Mouse (Mus musculus): Measurements from ENCODE around the gene Apoc3.

Apoc3 gene

DNA sequence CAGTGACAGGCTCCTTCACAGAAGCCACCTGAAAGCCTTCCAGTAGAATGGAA, at the start of gene Apoc3:
Gene Apoc3 (minus strand): TSS at position 41 of the 53 bp plus-strand sequence.
- ChIA-PET POLR2A (interaction anchor here in 1 of 4 experiments (0.6 kb wide), 1 partner anchor 48 kb away, joined by 3 read pairs; the partner anchor contains the start of gene Bud13), CTCF (interaction anchor here in 2 of 4 experiments (0.7 kb wide), 2 partner anchors 247 to 886 kb away, joined by 3 to 9 read pairs; no protein-coding TSS in a partner anchor)

DNA sequence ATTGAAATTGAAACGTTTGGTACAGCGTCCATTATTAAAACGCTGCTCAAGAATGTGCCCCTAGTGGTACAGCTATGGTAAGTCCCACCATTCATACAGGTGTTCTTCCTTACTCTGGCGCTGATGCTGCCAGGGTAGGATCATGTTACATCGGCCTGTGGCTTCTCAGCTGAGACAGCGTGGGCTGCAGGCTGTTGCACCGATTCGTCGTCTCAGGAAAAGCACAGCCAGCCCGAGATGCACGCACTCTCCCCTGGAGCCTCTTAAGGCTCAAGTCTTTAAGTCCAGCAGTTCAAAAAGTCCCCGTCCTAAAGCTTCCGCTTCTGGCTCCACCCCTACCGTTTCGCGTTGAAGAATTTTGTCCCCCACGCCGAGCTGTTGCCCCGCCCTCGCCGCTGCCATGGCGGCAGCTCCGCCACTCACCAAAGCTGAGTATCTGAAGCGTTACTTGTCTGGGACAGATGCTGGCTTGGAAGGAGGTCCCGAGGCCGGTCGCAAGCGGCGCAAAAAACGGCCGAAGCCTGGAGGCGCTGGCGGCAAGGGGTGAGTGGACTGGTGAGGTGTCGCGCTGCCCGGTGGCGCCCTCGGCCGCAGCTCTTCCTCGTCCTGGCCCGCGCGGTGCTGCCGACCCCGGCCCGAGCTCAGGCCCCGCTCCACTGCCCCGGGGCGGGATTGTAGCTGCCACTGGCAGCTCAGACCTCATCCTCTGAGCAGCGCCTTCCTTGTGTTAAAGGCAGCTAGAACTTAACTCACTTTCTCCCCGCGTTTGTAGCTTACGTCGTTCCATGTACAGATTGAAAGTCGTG, 47.4 kb upstream of the Apoc3 start, which contains the start of gene Bud13:
Gene Bud13 (plus strand): TSS at position 378 of the 806 bp plus-strand sequence.
- ChIA-PET CTCF (interaction anchor here (0.5 to 3.7 kb wide), 41 partner anchors 8 to 436 kb away, joined by 3 to 41 read pairs (median 4); partner anchors contain the start of genes Zpr1 (in 2 of the 4), Pafah1b2 (in 1 of the 4), Pcsk7 (in 1 of the 4) and Rnf214 (in 1 of the 4)), POLR2A (interaction anchor here (0.5 to 4.0 kb wide), 46 partner anchors 9 to 933 kb away, joined by 3 to 36 read pairs (median 4); partner anchors contain the start of genes Zpr1 (in 4 of the 4), Pafah1b2 (in 2 of the 4), Sik3 (in 2 of the 4) and Apoc3 (in 1 of the 4))

DNA sequence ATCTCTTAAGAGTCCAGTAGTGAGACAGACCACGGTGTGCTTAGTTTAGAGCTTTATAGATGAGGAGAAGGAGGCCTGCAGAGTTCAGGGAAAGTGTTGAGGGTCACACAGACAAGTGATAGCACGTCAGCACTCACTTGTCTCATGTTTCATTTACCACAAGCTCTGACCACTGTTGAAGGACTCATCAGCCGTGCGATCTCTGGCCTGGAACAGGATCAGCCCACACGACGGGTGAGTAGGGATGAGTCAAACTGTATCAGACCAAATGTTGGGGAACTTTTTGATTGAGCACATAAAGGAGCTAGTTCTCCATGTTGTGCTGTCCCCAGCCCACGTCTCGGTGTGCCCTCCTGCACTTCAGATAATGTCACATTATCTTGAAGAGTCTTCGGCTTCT, 39.1 kb upstream of the Apoc3 start:
- ChIA-PET POLR2A (interaction anchor here in 3 of 4 experiments (0.6 to 3.6 kb wide), 3 partner anchors 8 to 85 kb away, joined by 10 to 36 read pairs (median 33); partner anchors contain the start of gene Bud13 (in 2 of the 3)), CTCF (interaction anchor here in 2 of 4 experiments (0.8 to 1.7 kb wide), 2 partner anchors 8 to 9 kb away, joined by 4 read pairs; partner anchors contain the start of gene Bud13 (in 2 of the 2))

DNA sequence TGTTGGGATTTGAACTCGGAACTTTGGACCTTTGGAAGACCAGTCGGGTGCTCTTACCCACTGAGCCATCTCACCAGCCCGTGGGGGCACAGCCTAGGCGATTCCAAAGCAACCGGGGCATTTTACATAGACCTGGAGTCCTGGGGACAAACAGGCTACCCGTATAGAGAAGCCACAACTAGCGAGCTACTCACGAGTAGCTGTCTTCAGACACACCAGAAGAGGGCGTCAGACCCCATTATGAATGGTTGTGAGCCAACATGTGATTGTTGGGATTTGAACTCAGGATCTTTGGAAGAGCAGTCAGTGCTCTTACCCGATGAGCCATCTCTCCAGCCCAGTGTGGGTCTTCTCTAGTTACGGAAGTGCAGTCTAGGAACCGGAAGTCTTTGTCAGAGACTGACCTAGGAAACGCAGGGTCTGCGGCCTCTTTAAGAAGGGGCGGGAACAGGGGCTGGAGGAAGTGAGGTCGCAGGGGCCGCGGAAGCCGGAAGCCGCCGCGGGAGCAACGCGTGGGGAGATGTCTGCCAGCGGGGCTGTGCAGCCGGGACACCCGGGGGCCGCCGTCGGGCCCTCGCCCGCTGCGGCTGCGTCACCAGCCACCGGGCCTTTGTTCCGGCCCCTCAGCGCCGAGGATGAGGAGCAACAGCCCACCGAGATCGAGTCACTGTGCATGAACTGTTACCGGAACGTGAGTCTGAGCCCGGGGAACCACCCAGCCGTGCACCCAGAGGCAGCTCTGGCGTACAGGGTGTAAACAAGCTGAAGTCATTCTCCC, 37.4 kb upstream of the Apoc3 start, which contains the start of gene Zpr1:
Gene Zpr1 (plus strand): TSS at position 388 of the 778 bp plus-strand sequence.
- POLR2A ChIA-PET: interaction anchor here (0.9 to 3.6 kb wide), 10 partner anchors 10 to 317 kb away, joined by 3 to 36 read pairs (median 4); partner anchors contain the start of genes Bud13 (in 4 of the 4) and Sidt2 (in 1 of the 4)
- CTCF ChIA-PET: interaction anchor here (0.5 to 2.7 kb wide), 17 partner anchors 10 to 852 kb away, joined by 3 to 41 read pairs (median 3); partner anchors contain the start of genes Bud13 (in 3 of the 4), Apoa1 (in 1 of the 4), Pcsk7 (in 1 of the 4) and Rnf214 (in 1 of the 4)

DNA sequence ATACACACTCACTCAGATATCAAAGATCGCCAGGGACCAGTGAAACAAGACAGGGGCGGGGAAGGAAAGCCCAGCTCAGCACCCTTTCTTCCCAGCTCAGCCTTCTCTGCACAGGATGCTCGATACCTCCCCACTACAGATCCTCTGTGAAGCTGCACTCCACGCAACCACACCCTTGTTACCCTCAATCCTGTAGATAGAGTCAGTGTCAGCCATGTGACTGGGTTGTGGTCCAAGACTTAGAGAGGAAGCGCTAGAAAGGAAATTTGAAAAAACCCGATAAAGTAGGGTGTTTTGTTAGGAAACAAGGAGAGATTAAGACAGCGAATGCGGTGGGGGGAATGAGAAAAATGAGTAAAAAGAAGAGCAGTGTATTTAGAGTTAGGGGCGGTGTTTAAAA, 36.6 kb upstream of the Apoc3 start:
- ChIA-PET POLR2A (interaction anchor here (0.9 to 3.6 kb wide), 7 partner anchors 11 to 317 kb away, joined by 3 to 36 read pairs (median 5); partner anchors contain the start of genes Bud13 (in 3 of the 4) and Sidt2 (in 1 of the 4)), CTCF (interaction anchor here (0.5 to 2.7 kb wide), 14 partner anchors 10 to 365 kb away, joined by 3 to 41 read pairs (median 3); partner anchors contain the start of genes Bud13 (in 2 of the 4), Apoa1 (in 1 of the 4), Pcsk7 (in 1 of the 4) and Rnf214 (in 1 of the 4))

DNA sequence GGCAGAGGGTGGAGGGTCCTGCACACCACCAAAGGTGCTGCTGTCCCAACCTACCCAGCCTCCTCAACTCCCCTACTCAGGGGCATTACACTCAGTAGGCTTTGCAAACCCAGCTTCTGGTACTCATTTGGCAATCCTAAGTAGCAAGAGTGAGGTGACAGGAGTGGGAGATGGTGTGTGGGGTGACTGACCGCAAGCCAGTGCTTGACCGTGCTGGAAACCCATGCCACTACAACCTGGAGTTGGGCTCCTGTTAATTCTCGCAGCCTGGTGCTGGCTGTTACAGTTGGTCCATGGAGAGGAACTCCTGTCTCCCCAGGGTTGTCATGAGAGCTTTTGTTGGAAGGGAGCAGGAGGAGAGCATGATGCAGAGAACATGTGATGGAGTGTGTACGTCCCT, 35.3 kb upstream of the Apoc3 start:
- ChIA-PET CTCF (interaction anchor here (0.6 to 1.6 kb wide), 12 partner anchors 10 to 268 kb away, joined by 3 to 11 read pairs (median 4); partner anchors contain the start of gene Bud13 (in 2 of the 4)), POLR2A (interaction anchor here (0.5 to 2.2 kb wide), 15 partner anchors 11 to 317 kb away, joined by 3 to 10 read pairs (median 4); partner anchors contain the start of gene Bud13 (in 2 of the 4))

DNA sequence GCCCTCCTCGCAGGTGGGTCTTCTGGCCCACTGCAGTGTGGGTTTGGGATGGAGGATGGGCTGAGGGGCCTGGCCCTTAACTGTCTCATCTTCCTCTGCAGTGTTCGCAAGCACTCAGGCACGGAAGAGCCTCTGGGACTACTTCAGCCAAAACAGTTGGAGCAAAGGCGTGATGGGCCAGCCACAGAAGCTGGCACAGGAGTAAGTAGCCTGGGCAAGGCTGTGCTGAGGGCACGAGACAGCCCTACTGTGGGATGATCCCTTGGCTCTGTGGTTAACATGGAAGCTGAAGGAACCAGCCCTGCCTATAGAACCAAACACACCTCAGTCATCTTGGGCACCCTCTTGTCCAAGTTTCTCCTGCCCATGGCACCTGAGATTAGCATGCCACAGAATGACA, 33.7 kb upstream of the Apoc3 start:
- ChIA-PET POLR2A (interaction anchor here in 3 of 4 experiments (0.9 to 2.2 kb wide), 12 partner anchors 9 to 48 kb away, joined by 3 to 10 read pairs (median 4); partner anchors contain the start of gene Bud13 (in 3 of the 3)), CTCF (interaction anchor here in 3 of 4 experiments (0.9 to 2.1 kb wide), 6 partner anchors 14 to 83 kb away, joined by 3 to 10 read pairs (median 6); partner anchors contain the start of gene Bud13 (in 2 of the 3))

DNA sequence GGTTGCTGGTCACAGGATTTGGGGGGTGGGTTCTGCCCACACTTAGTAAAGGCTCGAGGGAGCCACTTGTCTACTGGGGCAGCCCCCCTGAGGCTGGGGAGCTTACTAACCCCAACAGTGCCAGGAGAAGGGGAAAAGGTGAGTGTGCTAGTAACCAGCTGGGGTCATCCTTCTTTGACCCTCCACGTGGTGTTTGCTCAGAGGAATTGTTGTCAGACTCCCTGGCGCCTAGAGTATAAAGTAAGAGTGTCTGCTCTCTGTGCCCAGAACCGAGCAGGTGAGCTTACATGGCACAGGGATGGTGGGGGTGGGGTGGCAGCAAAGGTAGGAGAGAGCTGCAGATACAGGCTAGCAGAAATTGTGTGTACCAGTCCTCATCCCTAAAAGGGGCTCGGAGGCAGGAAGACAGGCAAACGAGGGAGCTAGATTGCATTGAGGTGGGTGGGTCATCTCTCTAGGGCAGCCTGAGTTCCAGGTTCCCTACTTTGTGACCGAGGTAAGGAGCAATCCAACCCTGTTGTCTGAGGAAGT, 33.0 kb upstream of the Apoc3 start, which contains the start of gene Apoa5:
Gene Apoa5 (plus strand): TSS at position 291 of the 531 bp plus-strand sequence.
- CTCF ChIA-PET: interaction anchor here in 1 of 4 experiments (2.1 kb wide), 1 partner anchor 83 kb away, joined by 8 read pairs; no protein-coding TSS in a partner anchor
- POLR2A ChIA-PET: interaction anchor here in 2 of 4 experiments (0.9 to 2.2 kb wide), 6 partner anchors 9 to 41 kb away, joined by 3 to 6 read pairs (median 3); no protein-coding TSS in a partner anchor

DNA sequence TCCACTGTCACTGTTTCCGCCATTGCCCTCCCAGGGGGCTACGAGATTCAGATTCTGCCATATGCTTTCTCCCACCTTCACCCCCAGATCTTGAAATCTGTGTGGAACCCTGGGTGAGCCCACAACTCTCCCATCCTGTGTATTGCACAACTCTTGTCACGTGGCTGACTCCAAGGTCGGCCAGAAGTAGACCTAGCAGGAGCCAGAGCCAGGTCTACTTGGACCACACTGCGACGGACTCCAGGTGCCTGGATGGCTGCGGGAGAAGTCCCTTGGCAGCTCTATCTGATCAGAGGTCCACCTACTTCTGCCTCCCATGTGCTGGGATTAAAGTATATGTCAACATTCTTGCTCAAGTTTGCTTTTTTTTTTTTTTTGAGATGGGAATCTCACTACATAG, 25.7 kb upstream of the Apoc3 start:
- ChIA-PET CTCF (interaction anchor here in 2 of 4 experiments (0.6 to 0.9 kb wide), 2 partner anchors 12 to 32 kb away, joined by 3 to 4 read pairs; partner anchors contain the start of gene Zpr1 (in 1 of the 2)), POLR2A (interaction anchor here in 1 of 4 experiments (1.1 kb wide), 1 partner anchor 22 kb away, joined by 3 read pairs; the partner anchor contains the start of gene Bud13)

DNA sequence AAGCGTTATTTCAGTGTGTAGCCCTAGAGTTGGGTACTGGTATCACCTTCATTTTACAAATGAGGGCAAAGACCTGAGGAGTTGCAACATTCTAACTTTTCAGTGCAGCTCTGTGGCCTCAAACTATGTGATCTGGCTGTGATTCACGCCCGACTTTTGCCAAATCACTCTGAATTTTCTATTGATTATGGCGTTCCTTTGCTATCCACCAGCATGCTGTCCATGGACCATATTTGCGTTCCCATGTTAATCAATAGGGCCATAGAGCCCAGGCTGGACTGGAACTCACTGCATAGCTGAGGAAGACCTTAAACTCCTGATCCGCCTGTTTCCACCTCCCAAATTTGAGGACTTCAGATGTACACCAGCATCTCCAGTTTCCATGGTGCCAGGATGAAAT, 23.7 kb upstream of the Apoc3 start:
- ChIA-PET CTCF (no interaction called here), POLR2A (interaction anchor here in 2 of 4 experiments (0.7 to 2.0 kb wide), 5 partner anchors 10 to 207 kb away, joined by 3 to 6 read pairs (median 4); partner anchors contain the start of gene Bud13 (in 1 of the 2))

DNA sequence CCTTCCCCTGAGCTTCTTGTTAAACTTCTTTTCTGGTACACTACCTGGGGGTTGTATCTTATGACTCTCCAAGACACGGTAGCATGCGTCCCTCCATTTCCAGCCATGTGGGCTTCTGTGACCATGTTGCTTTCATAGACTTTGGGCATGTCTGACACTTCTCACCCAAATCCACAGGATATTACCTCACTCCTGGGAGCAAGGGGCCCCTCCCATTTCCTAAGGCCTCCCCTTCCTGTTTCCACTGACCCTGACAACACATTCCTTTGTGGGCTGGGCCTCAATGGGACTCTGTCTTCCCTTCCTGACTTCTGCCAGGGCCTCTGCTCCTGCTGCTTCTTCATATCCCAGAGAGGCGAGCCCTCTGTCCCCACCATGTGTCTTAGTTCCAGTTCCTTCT, 22.1 kb upstream of the Apoc3 start:
- POLR2A ChIA-PET: interaction anchor here in 2 of 4 experiments (0.6 to 1.3 kb wide), 6 partner anchors 10 to 372 kb away, joined by 3 to 5 read pairs (median 3); no protein-coding TSS in a partner anchor
- CTCF ChIA-PET: interaction anchor here in 1 of 4 experiments (0.9 to 1.1 kb wide), 4 partner anchors 11 to 179 kb away, joined by 3 read pairs; partner anchors contain the start of gene Bud13

DNA sequence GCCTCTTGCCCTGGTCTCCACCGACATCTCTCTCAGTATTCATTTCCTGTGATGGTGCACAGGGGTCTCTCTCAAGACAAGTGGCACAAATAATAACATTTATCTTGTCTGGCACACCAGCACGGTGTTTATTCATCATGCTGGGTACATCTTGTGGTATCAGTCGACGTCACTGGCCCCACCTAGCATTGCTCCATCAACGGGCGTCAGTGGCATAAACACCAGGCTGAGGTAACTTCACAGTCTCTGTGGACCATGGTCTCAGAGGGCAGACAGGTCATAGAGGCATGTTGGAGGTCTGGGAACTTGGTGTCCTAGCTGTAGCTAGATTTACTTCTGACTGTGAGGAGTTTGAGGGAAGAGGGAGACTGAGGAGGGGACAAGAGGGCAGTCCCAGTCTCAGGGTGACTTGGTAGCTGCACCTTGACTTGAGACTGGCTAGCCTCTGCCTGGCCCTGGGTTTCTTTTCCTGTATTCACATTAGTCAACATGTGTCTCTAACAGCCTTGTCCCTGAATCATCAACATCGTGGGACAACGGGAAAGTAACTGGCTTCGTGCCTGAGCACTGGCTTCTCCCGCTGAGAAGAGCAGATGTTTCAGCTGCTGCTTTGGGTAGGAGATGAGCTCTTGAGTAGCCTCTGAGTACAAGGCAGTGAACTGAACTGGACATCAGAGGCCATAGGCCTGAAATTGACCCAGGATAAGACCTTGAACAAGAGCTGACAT, 21.4 kb upstream of the Apoc3 start:
- ChIA-PET POLR2A (interaction anchor here in 3 of 4 experiments (0.6 to 1.3 kb wide), 7 partner anchors 11 to 372 kb away, joined by 3 to 6 read pairs (median 3); no protein-coding TSS in a partner anchor), CTCF (interaction anchor here in 1 of 4 experiments (0.9 to 1.1 kb wide), 4 partner anchors 10 to 178 kb away, joined by 3 read pairs; partner anchors contain the start of gene Bud13)

DNA sequence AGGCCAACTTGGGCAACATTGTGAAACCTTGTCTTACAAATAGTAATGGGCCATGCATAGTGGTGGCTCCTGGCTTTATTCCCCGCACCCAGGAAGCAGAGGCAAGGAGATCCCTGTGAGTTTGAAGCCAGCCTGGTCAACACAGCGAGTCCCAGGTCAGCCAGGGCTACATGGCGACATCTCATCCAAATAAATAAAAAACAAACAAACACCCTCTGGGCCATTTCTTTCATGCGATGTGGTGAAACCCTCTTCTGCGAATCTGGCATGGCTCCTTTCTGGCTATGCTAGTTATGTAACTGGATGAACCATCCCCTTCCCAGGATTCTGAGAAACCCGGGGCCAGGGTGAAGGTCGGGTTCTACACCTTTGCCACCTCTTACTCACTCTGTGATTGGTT, 20.7 kb upstream of the Apoc3 start:
- CTCF ChIA-PET: interaction anchor here in 2 of 4 experiments (0.7 to 1.8 kb wide), 2 partner anchors 9 to 63 kb away, joined by 4 read pairs; no protein-coding TSS in a partner anchor
- POLR2A ChIA-PET: interaction anchor here in 1 of 4 experiments (1.8 kb wide), 1 partner anchor 13 kb away, joined by 4 read pairs; no protein-coding TSS in a partner anchor

DNA sequence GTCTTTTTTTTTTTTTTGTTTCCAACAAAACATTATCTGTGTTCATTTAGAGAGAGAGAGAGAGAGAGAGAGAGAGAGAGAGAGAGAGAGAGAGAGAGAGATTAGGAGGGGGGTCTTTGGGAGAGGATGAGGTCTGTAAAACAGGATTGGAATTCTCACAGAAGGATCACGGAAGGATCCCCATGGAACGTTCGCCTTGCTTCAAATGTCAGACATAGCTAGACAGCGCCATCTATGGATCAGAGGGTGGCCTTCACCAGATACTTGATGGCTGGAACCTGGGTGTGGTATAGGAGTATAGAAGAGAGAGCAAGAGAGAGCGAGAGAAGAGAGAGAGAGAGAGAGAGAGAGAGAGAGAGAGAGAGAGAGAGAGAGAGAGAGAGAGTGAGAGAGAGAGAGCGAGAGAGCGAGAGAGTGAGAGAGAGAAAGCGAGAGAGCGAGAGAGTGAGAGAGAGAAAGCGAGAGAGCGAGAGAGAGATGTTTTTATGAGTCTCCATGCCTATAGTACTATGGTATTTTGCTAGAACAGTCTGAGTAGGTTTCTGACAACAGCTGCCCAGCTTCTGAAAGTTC, 11.4 kb upstream of the Apoc3 start:
- POLR2A ChIA-PET: interaction anchor here in 3 of 4 experiments (0.6 to 3.8 kb wide), 11 partner anchors 12 to 444 kb away, joined by 3 to 17 read pairs (median 4); partner anchors contain the start of gene Apoa1 (in 1 of the 3)
- CTCF ChIA-PET: interaction anchor here (0.6 to 2.6 kb wide), 45 partner anchors 9 to 722 kb away, joined by 3 to 31 read pairs (median 4); partner anchors contain the start of genes Pafah1b2 (in 2 of the 4), Sik3 (in 2 of the 4) and Apoa1 (in 1 of the 4)

DNA sequence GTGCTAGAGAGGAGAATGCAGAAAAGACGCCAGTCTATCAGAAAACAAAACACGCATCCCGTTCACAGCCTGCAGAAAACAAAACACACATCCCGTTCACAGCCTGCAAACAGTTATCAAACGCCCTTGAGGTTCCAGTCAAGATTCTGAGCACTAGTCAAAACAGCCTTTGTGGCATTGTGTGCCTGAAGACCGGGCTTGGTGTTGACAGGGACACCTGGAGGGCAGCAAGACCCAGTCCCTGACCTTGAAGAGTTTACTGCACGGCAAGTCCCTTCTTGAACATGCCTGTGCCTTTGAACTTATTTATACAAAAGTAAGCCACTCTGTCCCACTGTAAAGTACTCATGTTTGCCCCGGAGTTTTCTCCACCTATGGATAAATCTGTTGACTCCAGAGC, 8.1 kb upstream of the Apoc3 start:
- POLR2A ChIA-PET: interaction anchor here in 1 of 4 experiments (0.7 kb wide), 1 partner anchor 125 kb away, joined by 6 read pairs; no protein-coding TSS in a partner anchor
- CTCF ChIA-PET: interaction anchor here in 2 of 4 experiments (1.1 to 3.5 kb wide), 3 partner anchors 14 to 59 kb away, joined by 4 to 11 read pairs (median 6); no protein-coding TSS in a partner anchor

Measured in embryonic stem cell, embryonic (primary cell).